Mouse (Mus musculus) lung, adult 2 months (tissue): Measurements from ENCODE around the gene G6pc3.

ENCODE experiments used
- CTCF ChIP-seq: fragments of 200-500 bp; IDR thresholded peaks from 2 replicates; pipeline ENCODE4 v1.5.1; 2011; ENCODE audit warnings: mild to moderate bottlenecking, low read length, control low read depth; ENCODE audit not compliant: insufficient read depth
- POLR2A ChIP-seq: fragments of 200-500 bp; IDR thresholded peaks from 2 replicates; pipeline ENCODE4 v1.6.1; 2011; ENCODE audit warnings: low read depth, mild to moderate bottlenecking, control low read depth, low read length, borderline replicate concordance; ENCODE audit errors: extremely low read depth

GRCm38 (mm10) chr11:102179836-102180235, 9.6 kb upstream of the G6pc3 start:
- no peak for TF ChIP-seq POLR2A
- no peak for TF ChIP-seq CTCF
